Mouse (Mus musculus) monocyte, adult 59 days (primary cell): ENCODE data around the gene Vstm5. TPM values are rescaled to one million over a fixed set of nuclear protein-coding genes. Genes with fewer than 3 reads are reported as not detected.

Experiments
- total RNA-seq, 2 experiments: library from RNA; stranded (reverse); gene quantifications; one replicate each; pipeline ENCODE4 v1.2.4; 2023

Gene Vstm5
- not detected for total RNA-seq

GRCm38 (mm10) chr9:15239042-15239925, at the start of gene Vstm5:
TSS of gene Vstm5 (plus strand) at chr9:15239045.

GRCm38 (mm10) chr9:15279649-15280490, 41.0 kb downstream of the Vstm5 start, which contains the start of gene Med17:
TSS of gene Med17 (minus strand) at chr9:15279931.

GRCm38 (mm10) chr9:15305503-15306397, 66.9 kb downstream of the Vstm5 start, which contains the start of gene Taf1d:
TSS of gene Taf1d (plus strand) at chr9:15306214.

GRCm38 (mm10) chr9:15306398-15307119, 67.7 kb downstream of the Vstm5 start, which contains the start of gene 4931406C07Rik:
TSS of gene 4931406C07Rik (minus strand) at chr9:15306448.

Other genes starting within 250 kb of the Vstm5 start
- gene Panx1, start 193.6 kb upstream of the Vstm5 start, total RNA-seq = 10 to 100 TPM; 52.2 to 56.1 TPM
- gene Hephl1, start 126.9 kb upstream of the Vstm5 start, total RNA-seq = not detected
- gene Med17, start 40.9 kb downstream of the Vstm5 start, total RNA-seq = 10 to 100 TPM; 27.9 to 45.9 TPM
- gene Taf1d, start 67.2 kb downstream of the Vstm5 start, total RNA-seq = 100 to 1,000 TPM; 578 to 633 TPM
- gene 4931406C07Rik, start 67.4 kb downstream of the Vstm5 start, total RNA-seq = 10 to 100 TPM; 21.1 to 21.3 TPM
- gene Cep295, start 118.7 kb downstream of the Vstm5 start, total RNA-seq = 10 to 100 TPM; 19.3 to 19.7 TPM